Mouse (Mus musculus) midbrain, embryonic 11.5 days (tissue): ENCODE data around the gene Tmc8. TPM values are rescaled to one million over a fixed set of nuclear protein-coding genes. Genes with fewer than 3 reads are reported as not detected.
"Not testable (repeated sequence)": the region's sequence is repeated elsewhere in the genome, so short reads cannot be mapped to it uniquely, and the experiment has no call there.

ENCODE experiments used
- ATAC-seq: fragments of 200-750 bp; cut with Nextera tagmentation; 2 replicates; pipeline ENCODE4 v1.8.0; 2017; ENCODE audit warnings: moderate TSS enrichment, moderate library complexity; ENCODE audit not compliant: low FRiP score
- DNase-seq: peaks from one replicate; pipeline ENCODE4 v3.0.0; 2015; ENCODE audit warnings: low spot score; ENCODE audit errors: missing footprints
- H3K27ac ChIP-seq: fragments of 300-500 bp; sonication (generic); 2 replicates; pipeline ENCODE4 v1.5.1; 2014; ENCODE audit warnings: low read depth, low read length
- H3K27me3 ChIP-seq: fragments of 300-500 bp; sonication (generic); 2 replicates; pipeline ENCODE4 v1.6.1; 2014; ENCODE audit warnings: mild to moderate bottlenecking, low read length, moderate library complexity, mixed read lengths; ENCODE audit not compliant: control insufficient read depth, insufficient read depth
- H3K36me3 ChIP-seq: fragments of 300-500 bp; sonication (generic); 2 replicates; pipeline ENCODE4 v1.6.1; 2014; ENCODE audit warnings: mild to moderate bottlenecking, low read length, moderate library complexity, mixed read lengths; ENCODE audit not compliant: control insufficient read depth, insufficient read depth
- H3K4me1 ChIP-seq: fragments of 300-500 bp; sonication (generic); 2 replicates; pipeline ENCODE4 v1.6.1; 2014; ENCODE audit warnings: low read length; ENCODE audit not compliant: control insufficient read depth, insufficient read depth
- H3K4me2 ChIP-seq: fragments of 300-500 bp; sonication (generic); 2 replicates; pipeline ENCODE4 v1.6.1; 2014; ENCODE audit warnings: mild to moderate bottlenecking, moderate library complexity
- H3K4me3 ChIP-seq: fragments of 300-500 bp; sonication (generic); 2 replicates; pipeline ENCODE4 v1.5.1; 2014; ENCODE audit warnings: low read depth, low read length
- H3K9ac ChIP-seq: fragments of 300-500 bp; sonication (generic); 2 replicates; pipeline ENCODE4 v1.6.1; 2014; ENCODE audit warnings: low read length
- H3K9me3 ChIP-seq: fragments of 300-500 bp; sonication (generic); 2 replicates; pipeline ENCODE4 v1.6.1; 2016; ENCODE audit warnings: low read length; ENCODE audit not compliant: control insufficient read depth
- WGBS: fragments of 180-500 bp; shearing (Covaris S2); extraction: QIAGEN DNeasy Blood & Tissue Kit; methylation state at CpG from one replicate; pipeline ENCODE4 v1.1.7; 2014; 5-methylcytosine and 5-hydroxymethylcytosine counted together
- polyA plus RNA-seq: library from polyadenylated mRNA; unstranded; fragments of >200 nt; fragmentation: Nextera tagmentation; extraction: Ambion mirVana; gene quantifications from 2 replicates; pipeline ENCODE4 v1.2.1, GENCODE M21; 2014

Tmc8 gene
- polyA plus RNA-seq, 1 experiment from 2014 or later, result 1.0 TPM

DNA sequence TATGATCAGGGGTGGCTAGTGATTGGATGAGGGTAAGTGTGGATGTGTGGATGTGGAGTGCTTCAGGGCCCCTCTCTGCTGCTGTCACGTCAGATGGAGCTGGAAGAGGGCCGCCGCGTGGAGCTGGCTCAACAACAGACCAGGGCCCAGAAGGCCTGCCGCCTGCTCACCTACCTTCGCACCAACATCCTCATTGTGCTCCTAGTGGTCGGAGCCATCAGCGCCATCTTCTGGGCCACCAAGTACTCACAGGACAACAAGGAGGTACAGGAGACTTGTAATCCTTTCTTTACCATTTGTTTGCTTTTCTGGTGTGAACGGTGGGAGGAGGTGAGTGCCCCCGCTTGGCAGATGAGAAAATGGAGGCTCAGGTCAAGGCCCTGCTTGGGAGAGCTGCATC is 4.4 kb downstream of the Tmc8 start:
- ATAC-seq (peak; percentile 13; the same call in 1 of the 2 replicates), DNase-seq (no peak)
- no peak overlapping the region for H3K4me2 ChIP-seq
- H3K4me3 ChIP-seq, result no peak overlapping the region
- WGBS, result 8% methylated on average over 10 of the region's 10 CpGs
- no peak overlapping the region for H3K9ac ChIP-seq
- H3K36me3 ChIP-seq, result no peaks in the 10 kb centered on the region
- H3K27me3 ChIP-seq, result peaks cover 36% of the 10 kb centered on the region
- H3K4me1 ChIP-seq, result no peaks in the 10 kb centered on the region
- H3K27ac ChIP-seq, result no peak overlapping the region
- H3K9me3 ChIP-seq, result no peaks in the 10 kb centered on the region

DNA sequence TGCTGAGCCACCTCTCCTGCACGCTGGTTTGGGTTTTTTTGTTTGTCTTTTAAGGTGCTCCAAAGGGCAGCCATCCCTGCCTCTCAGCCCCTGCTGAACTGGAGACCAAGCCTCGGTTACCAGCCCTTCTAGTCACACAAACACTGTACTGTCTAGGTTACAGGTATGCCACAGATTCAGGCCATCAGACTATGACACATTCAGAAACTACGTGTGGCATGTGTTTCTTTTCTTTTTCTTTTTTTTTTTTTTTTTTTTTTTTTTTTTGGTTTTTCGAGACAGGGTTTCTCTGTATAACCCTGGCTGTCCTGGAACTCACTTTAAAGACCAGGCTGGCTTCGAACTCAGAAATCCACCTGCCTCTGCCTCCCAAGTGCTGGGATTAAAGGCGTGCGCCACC is 6.6 kb downstream of the Tmc8 start:
- DNase-seq, H3K4me1 ChIP-seq, H3K9me3 ChIP-seq, H3K4me2 ChIP-seq, H3K36me3 ChIP-seq, H3K4me3 ChIP-seq, H3K9ac ChIP-seq, ATAC-seq, H3K27ac ChIP-seq: not testable (repeated sequence)
- 84% methylated on average over 7 of the region's 7 CpGs for WGBS
- H3K27me3 ChIP-seq, result peaks cover 19% of the 10 kb centered on the region

DNA sequence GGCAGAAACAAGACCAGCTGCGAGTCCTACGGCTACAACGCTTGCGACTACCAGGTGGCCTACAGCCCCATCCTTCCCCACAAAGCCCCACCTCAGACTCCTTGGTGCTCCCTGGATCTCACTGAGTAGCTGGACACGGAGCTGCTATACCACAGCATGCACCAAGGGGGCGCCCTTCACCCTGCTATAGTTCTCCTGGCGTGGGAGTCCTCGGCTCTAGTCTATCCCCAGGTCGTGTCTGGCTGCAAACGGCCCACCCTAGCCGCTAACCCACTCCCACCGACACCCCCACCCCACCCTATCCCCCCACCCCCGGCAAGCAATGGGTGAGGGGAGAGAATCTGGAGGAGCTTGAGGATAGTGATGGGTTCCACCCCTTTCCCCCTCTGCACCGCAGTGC is 8.4 kb downstream of the Tmc8 start:
- Histone ChIP-seq H3K9ac (no peak overlapping the region), H3K36me3 (no peaks in the 10 kb centered on the region), H3K27ac (no peak overlapping the region), H3K9me3 (no peaks in the 10 kb centered on the region), H3K4me3 (no peak overlapping the region), H3K4me2 (peak overlapping the region; percentile 6; the same call in 1 of the 2 replicates), H3K27me3 (peaks cover 8% of the 10 kb centered on the region), H3K4me1 (no peaks in the 10 kb centered on the region)
- ATAC-seq, result peak; percentile 42; the same call in 1 of the 2 replicates
- peak; percentile 93 for DNase-seq
- 5% methylated on average over 14 of the region's 14 CpGs for WGBS

DNA sequence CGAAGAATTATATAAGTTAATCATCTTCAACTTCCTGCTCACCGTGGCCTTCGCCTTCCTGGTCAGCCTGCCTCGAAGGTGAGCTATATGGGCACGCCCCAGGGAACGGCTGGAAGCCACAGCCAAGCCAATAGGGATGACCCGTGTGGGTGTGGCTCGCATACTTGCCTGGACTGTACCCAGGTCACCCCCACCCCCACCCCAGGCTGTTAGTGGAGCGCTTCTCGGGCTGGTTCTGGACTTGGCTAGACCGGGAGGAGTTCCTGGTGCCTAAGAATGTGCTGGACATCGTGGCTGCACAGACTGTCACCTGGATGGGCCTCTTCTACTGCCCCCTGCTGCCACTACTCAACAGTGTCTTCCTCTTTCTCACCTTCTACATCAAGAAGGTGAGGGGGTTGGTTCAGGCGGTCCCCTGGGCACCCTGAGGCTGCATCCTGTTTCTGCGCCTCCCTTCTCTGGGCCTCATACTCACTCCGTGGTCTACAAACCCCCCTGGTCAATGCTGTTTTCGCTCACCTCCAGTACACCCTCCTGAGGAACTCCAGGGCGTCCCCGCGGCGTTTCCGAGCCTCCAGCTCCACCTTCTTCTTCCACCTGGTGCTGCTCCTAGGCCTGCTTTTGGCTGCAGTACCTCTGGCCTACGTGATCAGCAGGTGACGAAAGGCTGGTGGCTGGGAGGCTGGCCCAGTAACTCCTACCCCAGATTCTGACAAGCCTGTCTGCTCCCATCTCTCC is 9.0 kb downstream of the Tmc8 start:
- ATAC-seq (peak; percentile 35; the same call in 1 of the 2 replicates), DNase-seq (peak; percentile 86)
- Histone ChIP-seq H3K4me3 (no peak overlapping the region), H3K4me1 (no peaks in the 10 kb centered on the region), H3K27ac (no peak overlapping the region), H3K27me3 (peaks cover 8% of the 10 kb centered on the region), H3K9ac (no peak overlapping the region), H3K4me2 (peak overlapping the region; percentile 6; the same call in 1 of the 2 replicates), H3K36me3 (no peaks in the 10 kb centered on the region), H3K9me3 (no peaks in the 10 kb centered on the region)
- WGBS, result 33% methylated on average over 23 of the region's 23 CpGs

DNA sequence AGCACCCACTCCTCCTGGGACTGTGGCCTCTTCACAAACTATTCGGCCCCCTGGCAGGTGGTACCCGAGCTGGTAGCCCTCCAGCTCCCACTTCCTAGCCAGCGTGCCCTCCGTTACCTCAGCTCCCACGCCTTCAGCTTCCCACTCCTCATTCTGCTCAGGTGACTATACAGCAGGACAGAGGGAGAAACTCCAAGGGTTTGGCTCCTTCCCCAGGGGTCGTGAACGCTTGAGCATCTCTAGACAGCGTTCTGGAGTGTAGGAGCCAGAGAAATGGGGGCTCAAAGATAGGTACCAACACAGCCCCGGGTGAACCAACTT is 9.5 kb downstream of the Tmc8 start:
- Histone ChIP-seq H3K9me3 (no peaks in the 10 kb centered on the region), H3K4me2 (no peak overlapping the region), H3K36me3 (no peaks in the 10 kb centered on the region), H3K9ac (no peak overlapping the region), H3K27ac (no peak overlapping the region), H3K4me3 (no peak overlapping the region), H3K4me1 (no peaks in the 10 kb centered on the region), H3K27me3 (peaks cover 8% of the 10 kb centered on the region)
- DNase-seq, result no peak
- ATAC-seq, result no peak
- WGBS, result 88% methylated on average over 9 of the region's 9 CpGs

DNA sequence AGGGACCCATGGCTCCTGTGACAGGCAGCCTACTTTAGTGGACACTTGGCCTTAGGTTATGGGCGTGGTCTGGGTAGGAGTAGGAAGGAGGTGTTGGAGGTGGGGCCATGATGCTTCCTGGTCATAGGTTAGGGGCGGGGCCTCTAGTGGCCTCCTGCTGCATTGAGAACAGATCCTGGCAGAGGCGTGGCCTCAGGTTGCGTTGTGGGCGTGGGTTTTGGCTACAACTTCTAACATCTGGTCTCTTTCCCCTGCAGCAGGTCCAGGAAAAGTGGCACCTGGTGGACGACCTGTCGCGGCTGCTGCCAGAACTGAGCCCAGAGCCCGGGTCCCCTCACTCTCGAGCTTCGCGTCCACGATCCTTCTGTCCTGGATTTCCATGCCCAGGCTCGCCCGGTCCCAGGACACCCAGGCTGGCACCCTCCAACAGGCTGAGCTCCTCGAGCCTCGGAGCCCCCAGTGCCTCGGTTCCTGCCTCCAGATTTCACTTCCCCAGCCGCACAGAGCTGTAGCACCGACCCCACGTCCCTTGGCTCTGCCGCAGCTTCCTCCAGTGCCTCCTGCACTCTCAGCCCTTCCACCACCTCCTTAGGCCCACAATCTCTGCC is 10.5 kb downstream of the Tmc8 start:
- 6% methylated on average over 22 of the region's 22 CpGs for WGBS
- DNase-seq (no peak), ATAC-seq (0 out of 2 replicates have a peak, but pooled peaks have one; percentile 35)
- Histone ChIP-seq H3K9me3 (no peaks in the 10 kb centered on the region), H3K27me3 (peaks cover 8% of the 10 kb centered on the region), H3K4me1 (no peaks in the 10 kb centered on the region), H3K4me2 (no peak overlapping the region), H3K27ac (no peak overlapping the region), H3K36me3 (no peaks in the 10 kb centered on the region), H3K4me3 (no peak overlapping the region), H3K9ac (no peak overlapping the region)

DNA sequence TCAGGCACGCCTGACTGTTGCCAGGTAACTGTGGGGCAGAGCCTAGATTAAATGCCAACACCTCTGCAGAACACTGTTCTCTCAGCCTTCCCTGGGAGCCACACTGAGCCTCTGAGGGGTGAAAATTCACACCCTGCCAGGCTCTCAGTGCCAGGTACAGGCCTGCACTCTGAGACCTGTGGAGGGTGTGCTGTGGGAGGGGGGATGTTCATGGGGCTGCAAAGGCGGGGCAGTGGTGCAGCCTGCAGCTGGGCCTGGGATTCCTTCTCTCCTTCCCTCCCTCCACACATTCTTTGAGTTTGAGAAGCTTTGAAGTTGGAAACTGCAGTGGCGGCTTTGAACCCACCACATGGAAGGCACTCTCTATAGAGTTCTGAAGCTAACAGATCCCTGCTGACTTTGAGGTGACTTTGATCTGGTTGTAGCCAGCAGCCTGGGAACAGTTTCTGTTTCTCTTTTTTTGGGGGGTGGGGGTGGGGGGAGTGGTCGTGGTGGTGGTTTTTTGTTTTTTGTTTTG is 12.2 kb downstream of the Tmc8 start:
- ATAC-seq (no peak), DNase-seq (no peak)
- Histone ChIP-seq H3K9me3 (no peaks in the 10 kb centered on the region), H3K27me3 (peaks cover 8% of the 10 kb centered on the region), H3K36me3 (no peaks in the 10 kb centered on the region), H3K9ac (no peak overlapping the region), H3K4me3 (no peak overlapping the region), H3K4me2 (no peak overlapping the region), H3K4me1 (no peaks in the 10 kb centered on the region), H3K27ac (no peak overlapping the region)
- 65% methylated on average over 4 of the region's 4 CpGs for WGBS

DNA sequence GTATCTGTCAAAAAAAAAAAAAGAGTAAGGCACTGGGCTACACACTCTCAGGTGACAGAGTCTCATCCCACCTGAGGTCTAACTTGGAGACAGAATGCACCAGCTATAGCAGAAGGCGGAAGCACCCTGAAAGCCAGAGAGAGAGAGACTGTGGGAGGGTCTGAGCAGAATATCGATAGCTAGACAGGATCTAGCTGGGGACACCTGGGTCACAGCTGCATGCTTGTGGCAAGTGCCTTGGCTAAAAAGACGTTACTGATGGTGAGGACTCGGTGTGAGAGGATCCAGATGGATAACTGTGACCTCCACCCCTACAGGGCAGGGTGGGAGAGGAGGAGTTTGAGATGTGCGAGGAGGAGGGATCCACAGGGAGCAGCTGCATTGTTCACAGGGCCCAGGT is 15.1 kb downstream of the Tmc8 start:
- Histone ChIP-seq H3K9ac (no peak overlapping the region), H3K4me2 (no peak overlapping the region), H3K27me3 (no peaks in the 10 kb centered on the region), H3K9me3 (no peaks in the 10 kb centered on the region), H3K27ac (no peak overlapping the region), H3K4me3 (no peak overlapping the region), H3K4me1 (no peaks in the 10 kb centered on the region), H3K36me3 (no peaks in the 10 kb centered on the region)
- no peak for DNase-seq
- 43% methylated on average over 5 of the region's 5 CpGs for WGBS
- no peak for ATAC-seq

DNA sequence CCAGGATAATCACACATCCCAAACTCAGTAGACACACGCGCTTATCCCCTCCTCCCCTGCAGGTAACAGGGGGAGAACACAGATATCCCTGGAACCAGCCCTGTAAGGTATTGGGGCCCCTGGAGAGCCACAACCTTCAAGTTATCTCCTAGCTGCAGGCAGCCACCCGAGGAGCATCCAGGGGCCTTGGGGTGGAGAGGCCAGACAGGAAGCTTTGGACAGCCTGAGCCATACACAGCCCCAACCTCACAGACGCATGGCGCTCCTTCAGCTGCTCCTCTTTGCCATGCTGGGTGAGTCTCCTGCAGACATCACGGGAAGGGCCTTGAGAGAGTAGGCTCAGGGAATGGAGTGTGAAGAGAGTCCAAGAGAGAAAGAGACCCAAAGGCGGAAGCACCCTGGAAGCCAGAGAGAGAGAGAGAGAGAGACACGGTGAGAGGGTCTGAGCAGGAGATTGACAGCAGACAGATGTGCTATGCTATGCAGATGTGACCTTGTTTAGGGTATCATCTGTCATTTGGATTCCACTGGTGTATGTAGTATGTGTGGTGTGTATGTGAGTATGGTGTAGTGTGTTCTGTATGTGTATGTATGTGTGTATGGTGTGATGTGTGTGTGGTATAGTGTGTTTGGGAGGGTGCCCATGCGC is 15.8 kb downstream of the Tmc8 start, which contains the start of gene 6030468B19Rik:
TSS of gene 6030468B19Rik (plus strand) at position 150 of the 649 bp plus-strand sequence.
- ATAC-seq, result no peak
- WGBS, result 70% methylated on average over 9 of the region's 9 CpGs
- no peaks in the 10 kb centered on the region for H3K9me3 ChIP-seq
- no peak for DNase-seq
- no peak within 1 kb of the TSS for H3K4me3 ChIP-seq
- no peak within 1 kb of the TSS for H3K27ac ChIP-seq
- H3K27me3 ChIP-seq, result no peaks in the 10 kb centered on the region
- H3K4me2 ChIP-seq, result no peak within 1 kb of the TSS
- no peaks in the 10 kb centered on the region for H3K4me1 ChIP-seq
- no peak within 1 kb of the TSS for H3K9ac ChIP-seq
- H3K36me3 ChIP-seq, result no peaks in the 10 kb centered on the region
